Mouse (Mus musculus): ENCODE measurements around the gene Hoxd12.

Hoxd12 gene

DNA sequence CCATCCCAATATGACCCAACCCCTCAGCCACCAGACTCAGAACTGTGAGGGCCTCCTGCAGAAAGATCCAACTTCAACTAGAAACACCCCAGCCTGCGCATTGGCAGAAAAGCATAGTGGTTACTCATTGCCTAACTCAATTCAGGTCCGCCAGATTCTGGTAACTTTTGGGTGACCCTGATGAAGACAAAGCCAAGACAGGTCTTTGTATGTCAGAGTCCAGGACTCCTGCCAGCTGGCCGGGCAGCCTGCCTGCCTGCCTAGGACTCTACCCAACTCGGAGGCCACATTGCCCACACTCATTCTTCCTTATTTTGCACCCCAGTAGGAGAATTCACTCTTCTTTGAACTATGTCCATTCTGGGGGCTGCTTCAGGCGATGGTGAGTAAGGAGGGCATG, 51.7 kb downstream of the Hoxd12 start, which contains the start of gene Gm28230:
TSS of gene Gm28230 (plus strand) at position 178 of the 400 bp plus-strand sequence.
- in situ Hi-C loops (cut with MboI, MseI): no loop called here

DNA sequence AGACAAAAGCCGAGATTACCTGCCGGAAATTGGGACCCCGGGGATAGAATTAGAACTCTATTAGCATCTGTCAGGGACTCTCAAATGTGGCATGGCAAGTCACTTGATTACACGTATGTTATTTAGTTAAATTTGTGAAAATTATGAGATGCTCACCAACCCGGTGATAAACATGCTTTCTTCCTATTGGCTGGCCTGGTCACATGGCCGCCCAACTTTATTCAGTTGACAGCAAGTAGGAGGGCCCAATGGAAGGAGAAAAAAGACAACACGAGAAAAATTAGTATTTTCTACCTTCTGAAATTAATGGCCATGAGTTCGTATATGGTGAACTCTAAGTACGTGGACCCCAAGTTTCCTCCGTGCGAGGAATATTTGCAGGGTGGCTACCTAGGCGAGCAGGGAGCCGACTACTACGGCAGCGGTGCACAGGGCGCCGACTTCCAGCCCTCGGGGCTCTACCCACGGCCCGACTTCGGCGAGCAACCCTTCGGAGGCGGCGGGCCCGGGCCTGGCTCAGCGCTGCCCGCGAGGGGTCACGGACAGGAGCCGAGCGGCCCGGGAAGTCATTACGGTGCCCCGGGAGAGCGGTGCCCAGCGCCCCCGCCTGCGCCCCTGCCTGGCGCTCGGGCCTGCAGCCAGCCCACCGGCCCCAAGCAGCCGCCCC, 52.3 kb downstream of the Hoxd12 start:
- in situ Hi-C loops (cut with MboI, MseI): no loop called here

Measured in T-helper 2 cell (primary cell).